ENCODE assay signal across 8 mouse cellular contexts in genomic region chr15:96695455-96696421, GRCm38 (mm10). TPM values are rescaled to one million over a fixed set of nuclear protein-coding genes. Genes with fewer than 3 reads are reported as not detected.
DNase-seq lines count a peak whose midpoint lies in the region; ATAC-seq lines count a peak whose summit lies in the region.

No protein-coding gene starts in this region.

- DNase-seq in cerebellum, adult 9-10 months, result peak; percentile 62
- DNase-seq in cerebellum, postnatal 4 days (ENCODE audit: low spot score in 2 of 2), result no peak
- DNase-seq in NIH3T3 (ENCODE audit: low read depth), result peak; percentile 73
- DNase-seq in gastrocnemius, postnatal 25 days, result peak; percentile 39
- DNase-seq in kidney, postnatal 10 days, result peak; percentile 69
- DNase-seq in lung, postnatal 4 days, result peak; percentile 45 to 53
- DNase-seq in urinary bladder, postnatal 25 days (ENCODE audit: low spot score), result no peak

- no peak for ATAC-seq in granulocyte monocyte progenitor cell, adult 5-6 weeks (replicated peaks; ENCODE audit: poor library complexity, severe bottlenecking)

RNA-seq across cellular contexts. Expression of gene Slc38a2, which starts 3.8 kb away (rescaled TPM):
- 100 to 1,000 TPM in 1 of 2 experiments, 10 to 100 TPM in 1; 73.8 to 112 TPM for total RNA-seq in gastrocnemius, postnatal 25 days (2021)
- total RNA-seq in granulocyte monocyte progenitor cell, adult 5-6 weeks (2014; fragmentation: Nextera tagmentation), result 89.2 and 112 TPM in 2 replicates
- 84.0 and 92.8 TPM in 2 replicates for total RNA-seq in granulocyte monocyte progenitor cell, adult 5-6 weeks (2017)

RNA-seq across cellular contexts. Expression of gene Slc38a1, which starts 53.0 kb away (rescaled TPM):
- total RNA-seq in gastrocnemius, postnatal 25 days (2021), result 1 to 10 TPM; 1.4 to 2.2 TPM
- total RNA-seq in granulocyte monocyte progenitor cell, adult 5-6 weeks (2014; fragmentation: Nextera tagmentation), result 93.0 and 110 TPM in 2 replicates
- total RNA-seq in granulocyte monocyte progenitor cell, adult 5-6 weeks (2017), result 63.9 and 67.5 TPM in 2 replicates

Comparison
In these comparisons a context has a peak if more than half of its experiments do, and no peak if none do; other contexts are left out.
1. DNase-seq: peak in cerebellum, adult 9-10 months (single experiment), NIH3T3 (single experiment), gastrocnemius, postnatal 25 days (single experiment), kidney, postnatal 10 days (single experiment) and lung, postnatal 4 days (2 of 2); none in cerebellum, postnatal 4 days (0 of 2) and urinary bladder, postnatal 25 days (single experiment).
2. RNA of gene Slc38a1, which starts 53.0 kb away (total RNA-seq): 63.9 to 110 TPM in granulocyte monocyte progenitor cell, adult 5-6 weeks; 1.4 to 2.2 TPM in gastrocnemius, postnatal 25 days; every median in the first group is over 10 times any median in the second.